Mouse (Mus musculus) myocyte (in vitro differentiated cells): ENCODE measurements around the gene Gm13283.
"Not testable (repeated sequence)": the region's sequence is repeated elsewhere in the genome, so short reads cannot be mapped to it uniquely, and the experiment has no call there.

Experiments
- CEBPB ChIP-seq: IDR thresholded peaks from 2 replicates; pipeline ENCODE4 v1.6.1; 2011; ENCODE audit warnings: mild to moderate bottlenecking, moderate library complexity; ENCODE audit not compliant: poor library complexity, insufficient read depth, severe bottlenecking
- E2F4 ChIP-seq: IDR thresholded peaks from one replicate; pipeline ENCODE4 v1.6.1; 2011; ENCODE audit warnings: mild to moderate bottlenecking, control low read depth, moderate library complexity; ENCODE audit not compliant: insufficient read depth
- MAX ChIP-seq: IDR thresholded peaks from one replicate; pipeline ENCODE4 v1.6.1; 2011; ENCODE audit warnings: low read depth, mild to moderate bottlenecking, control low read depth
- POLR2A ChIP-seq: IDR thresholded peaks from one replicate; pipeline ENCODE4 v1.6.1; 2011; ENCODE audit warnings: low read depth, mild to moderate bottlenecking, control low read depth, moderate library complexity; ENCODE audit not compliant: insufficient read length
- TCF12 ChIP-seq: IDR thresholded peaks from one replicate; pipeline ENCODE4 v1.6.1; 2011; ENCODE audit warnings: mild to moderate bottlenecking, control low read depth; ENCODE audit not compliant: poor library complexity, insufficient read depth, severe bottlenecking
- USF1 ChIP-seq: IDR thresholded peaks from one replicate; pipeline ENCODE4 v1.6.1; 2011; ENCODE audit warnings: low read depth, mild to moderate bottlenecking, control low read depth, moderate library complexity

- TF ChIP-seq POLR2A, E2F4, MAX, USF1, CEBPB, TCF12: not testable (repeated sequence)
These were observed 3.1 kb upstream of the Gm13283 start for GRCm38 (mm10) chr4:88756581-88757513.
